Mouse (Mus musculus): ENCODE results near the gene Mrpl58.

The Mrpl58 gene

DNA sequence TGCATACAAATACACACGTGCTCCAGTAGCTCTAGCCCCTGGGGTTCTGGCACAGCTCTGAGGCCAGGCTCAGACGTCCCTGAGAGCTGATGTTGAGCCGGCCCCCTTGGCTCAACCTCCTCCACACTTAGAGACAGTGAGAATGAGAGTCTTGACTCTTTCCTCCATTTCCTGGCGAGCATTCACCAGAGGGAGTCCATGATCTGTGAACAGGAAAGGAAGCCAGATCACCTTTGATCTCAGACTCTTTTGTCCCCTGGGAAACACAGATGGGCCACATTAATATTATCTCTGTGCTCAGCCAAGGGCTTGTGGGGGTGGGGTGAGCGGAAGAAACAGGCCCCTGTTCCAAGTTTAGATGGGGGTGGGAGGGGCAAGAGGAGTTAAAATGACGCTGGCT, 53.9 kb downstream of the Mrpl58 start:
- DNase-seq (ENCODE audit: low read depth) = no peak

DNA sequence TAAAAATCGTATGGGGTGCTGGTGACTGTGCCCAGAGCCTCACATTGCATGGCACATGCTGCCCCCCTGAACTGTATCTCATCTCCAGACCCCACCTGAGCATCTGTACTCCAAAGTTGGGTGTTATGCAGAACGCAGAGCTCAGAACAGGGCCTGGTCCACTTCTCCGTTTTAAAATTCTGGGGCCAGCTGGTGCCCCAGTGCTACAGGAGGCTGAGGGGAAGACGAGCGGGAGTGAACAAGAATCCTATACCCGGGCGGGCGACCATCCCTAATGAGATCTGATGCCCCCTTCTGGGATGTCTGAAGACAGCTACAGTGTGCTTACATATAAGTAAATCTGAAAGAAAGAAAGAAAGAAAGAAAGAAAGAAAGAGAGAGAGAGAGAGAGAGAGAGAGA, 57.4 kb downstream of the Mrpl58 start:
- DNase-seq (ENCODE audit: low read depth) = no peak

DNA sequence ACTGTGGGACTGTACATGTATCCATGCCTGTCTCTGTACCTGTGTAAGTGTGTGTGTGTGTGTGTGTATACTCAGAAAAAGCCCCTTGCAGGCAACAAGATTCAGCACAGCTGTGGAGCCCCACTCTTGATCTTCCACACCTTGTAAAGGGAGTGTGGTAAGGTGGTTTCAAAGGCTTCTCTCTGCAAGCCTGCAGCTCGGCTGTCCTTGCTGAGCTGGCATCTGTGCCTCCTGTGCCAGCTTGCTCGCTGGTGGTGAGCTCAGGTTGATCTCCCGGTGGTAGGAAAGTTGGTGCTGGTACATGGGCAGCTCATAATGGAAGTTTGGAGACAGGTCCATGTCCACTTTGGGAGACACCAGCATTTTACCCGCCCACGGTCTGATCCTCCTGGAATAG, 58.3 kb downstream of the Mrpl58 start:
- DNase-seq (ENCODE audit: low read depth) = no peak

All from c-Kit-positive CD71-positive TER-119-negative erythroid progenitor cells, embryonic 14.5 days (primary cell).